Mouse (Mus musculus): ENCODE data around the gene Drc3.

The Drc3 gene

DNA sequence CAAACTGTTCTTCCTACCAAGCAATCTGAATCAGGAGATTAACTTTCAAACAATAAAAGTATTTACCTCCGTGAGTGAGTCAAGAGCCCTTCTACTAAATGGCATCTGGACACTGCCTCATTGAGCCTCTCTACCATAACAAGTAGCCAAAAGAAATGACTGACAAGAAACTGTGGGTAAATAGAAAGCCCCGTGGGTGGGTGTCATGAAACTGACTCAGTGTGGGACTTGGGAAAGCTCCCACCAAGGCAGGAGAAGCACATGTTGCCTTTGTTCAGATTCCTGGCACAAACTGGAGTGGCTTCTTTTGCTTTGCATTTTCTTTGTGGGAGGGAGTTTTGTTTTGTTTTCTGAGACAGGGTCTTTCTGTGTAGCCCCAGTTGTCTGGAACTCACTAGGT, 17.4 kb upstream of the Drc3 start:
- no peak for DNase-seq (ENCODE audit: low read depth, low spot score)

DNA sequence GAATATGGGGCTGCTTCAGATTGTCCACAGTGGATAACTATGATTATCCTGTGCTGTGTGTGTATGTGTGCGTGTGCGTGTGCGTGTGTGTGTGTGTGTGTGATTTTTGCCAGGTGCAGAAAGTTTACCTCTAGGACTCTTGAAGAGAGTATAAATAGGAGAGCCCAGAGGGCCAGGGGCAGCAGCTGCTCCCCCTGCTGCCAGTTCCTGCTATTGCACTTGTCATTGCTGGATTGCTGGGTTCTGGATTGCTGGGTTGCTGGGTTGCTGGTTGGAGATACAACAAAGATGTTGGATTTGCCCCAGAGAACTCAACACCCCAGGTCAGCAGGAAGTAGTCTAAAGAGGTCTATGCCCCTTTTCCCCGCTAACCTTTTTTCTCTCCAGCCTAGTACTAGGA, 14.8 kb upstream of the Drc3 start:
- DNase-seq (ENCODE audit: low read depth, low spot score): peak; percentile 55

DNA sequence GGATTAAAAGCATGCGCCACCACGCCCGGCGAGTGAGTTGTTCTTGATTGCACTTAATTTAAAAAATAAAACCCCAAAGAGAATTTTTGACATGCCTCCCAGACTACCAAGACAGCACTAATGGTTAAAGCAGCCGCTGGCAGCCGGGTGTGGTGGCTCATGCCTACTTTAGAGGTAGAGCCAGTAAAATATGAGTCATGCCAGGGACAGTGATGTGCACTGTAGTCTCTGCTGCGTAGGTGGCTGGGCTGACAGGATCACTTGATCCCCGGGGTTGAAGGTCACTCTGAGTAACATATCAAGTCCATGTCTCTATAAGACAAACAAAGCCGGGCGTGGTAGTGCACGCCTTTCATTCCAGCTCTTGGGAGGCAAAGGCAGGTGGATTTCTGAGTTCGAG, 13.8 kb upstream of the Drc3 start:
- DNase-seq (ENCODE audit: low read depth, low spot score): no peak

DNA sequence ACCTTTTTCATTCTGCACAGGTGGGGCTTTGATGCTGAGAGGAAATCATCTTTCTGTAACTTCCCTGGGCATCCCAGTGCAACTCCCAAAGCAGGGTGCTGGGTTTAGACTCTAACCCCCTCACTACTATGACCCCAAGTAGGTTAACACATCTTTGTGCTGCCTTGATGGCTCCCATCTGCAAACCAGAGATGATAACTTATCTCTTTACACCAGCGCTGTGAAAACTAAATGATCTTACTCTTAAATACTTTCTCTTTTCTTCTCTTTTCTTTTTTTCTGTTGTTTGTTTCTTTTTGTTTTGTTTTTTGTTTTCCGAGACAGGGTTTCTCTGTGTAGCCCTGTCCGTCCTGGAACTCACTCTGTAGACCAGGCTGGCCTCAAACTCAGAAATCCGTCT, 7.3 kb upstream of the Drc3 start:
- no peak for DNase-seq (ENCODE audit: low read depth, low spot score)

- DNase-seq (ENCODE audit: low read depth, low spot score): no peak
Measured at GRCm38 (mm10) chr11:60346537-60346936, 6.6 kb upstream of the Drc3 start.

DNA sequence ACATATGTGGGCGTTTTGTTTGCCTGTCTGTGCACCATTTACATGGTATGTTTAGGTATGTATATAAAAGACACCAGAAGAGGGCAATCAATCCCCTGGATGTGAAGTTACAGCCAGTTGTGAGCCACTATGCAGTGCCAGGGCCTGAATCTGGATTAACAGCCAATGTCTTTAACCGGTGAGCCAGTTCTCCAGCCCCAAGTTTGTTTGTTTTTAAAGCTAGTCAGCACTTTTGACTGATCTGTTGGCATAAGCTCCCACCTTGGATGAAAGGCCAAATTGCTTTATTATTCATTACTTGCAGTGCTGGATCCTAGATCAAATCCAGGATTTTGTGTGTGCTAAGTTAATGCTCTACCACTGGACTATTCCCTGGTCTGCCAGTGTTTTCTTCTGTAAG, 1.7 kb upstream of the Drc3 start:
- DNase-seq (ENCODE audit: low read depth, low spot score): peak; percentile 17

DNA sequence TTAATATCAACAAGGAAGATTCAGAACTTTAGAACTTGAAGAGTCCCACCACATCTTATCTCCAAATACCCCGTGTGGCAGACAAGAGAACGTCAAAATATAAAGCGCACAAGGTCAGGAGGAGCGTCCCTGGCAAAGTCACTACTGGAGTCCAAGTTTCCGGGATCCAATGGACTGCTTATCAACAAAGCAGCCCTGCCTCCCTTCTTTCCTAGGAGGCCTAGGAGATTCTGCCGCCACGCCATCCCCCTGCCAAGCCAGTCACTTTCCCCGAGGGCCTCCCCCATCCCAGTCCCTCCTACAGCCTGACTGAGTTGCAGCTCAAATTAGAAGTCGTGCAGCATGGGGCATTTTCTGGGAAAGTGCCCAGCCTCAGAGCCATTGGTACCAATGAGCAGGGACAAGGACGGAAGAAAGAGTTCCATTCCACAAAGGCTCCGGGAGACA, 1.2 kb upstream of the Drc3 start:
- no peak for DNase-seq (ENCODE audit: low read depth, low spot score)

DNA sequence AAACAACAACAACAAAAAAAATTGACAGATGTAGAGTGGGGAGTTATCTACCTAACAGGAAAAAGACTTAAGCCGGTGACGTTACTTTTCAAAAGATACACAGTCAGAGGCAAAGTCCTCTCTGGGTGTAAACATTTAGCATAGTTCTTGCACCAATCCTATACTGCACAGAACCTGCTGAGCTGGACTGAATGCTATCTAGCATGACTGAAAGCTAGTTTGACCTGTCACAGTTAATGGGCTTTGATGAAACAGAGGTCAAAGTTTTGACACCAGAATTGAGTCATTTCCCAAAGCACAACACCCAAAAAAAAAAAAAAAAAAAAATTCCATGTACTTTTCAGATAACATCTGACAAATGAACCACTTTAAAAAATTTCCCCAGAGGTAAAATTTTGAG, 2.8 kb downstream of the Drc3 start:
- no peak for DNase-seq (ENCODE audit: low read depth, low spot score)

- DNase-seq (ENCODE audit: low read depth, low spot score): no peak
Measured at GRCm38 (mm10) chr11:60357116-60357515, 4.0 kb downstream of the Drc3 start.

GRCm38 (mm10) chr11:60358548-60358947, 5.4 kb downstream of the Drc3 start:
- DNase-seq (ENCODE audit: low read depth, low spot score): no peak

DNA sequence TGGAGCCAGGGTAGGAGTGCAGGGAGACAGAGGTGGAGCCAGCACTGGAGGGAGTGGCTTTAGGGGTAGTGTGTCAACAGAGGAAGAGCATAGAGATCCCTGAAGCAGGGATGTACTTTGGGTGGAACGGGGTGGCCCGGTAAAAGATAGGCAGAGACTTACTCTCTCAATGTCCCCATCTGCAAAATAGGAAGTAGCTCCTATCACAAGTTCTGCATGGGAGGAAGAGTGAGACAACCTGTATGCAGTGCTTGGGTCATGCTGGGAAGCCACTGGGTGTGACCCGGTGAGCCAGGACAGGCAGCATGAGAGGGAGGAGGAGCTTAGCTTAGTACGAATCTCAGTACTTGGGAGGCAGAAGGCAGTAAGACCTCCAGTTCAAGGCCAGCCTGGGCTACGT, 6.0 kb downstream of the Drc3 start:
- no peak for DNase-seq (ENCODE audit: low read depth, low spot score)

DNA sequence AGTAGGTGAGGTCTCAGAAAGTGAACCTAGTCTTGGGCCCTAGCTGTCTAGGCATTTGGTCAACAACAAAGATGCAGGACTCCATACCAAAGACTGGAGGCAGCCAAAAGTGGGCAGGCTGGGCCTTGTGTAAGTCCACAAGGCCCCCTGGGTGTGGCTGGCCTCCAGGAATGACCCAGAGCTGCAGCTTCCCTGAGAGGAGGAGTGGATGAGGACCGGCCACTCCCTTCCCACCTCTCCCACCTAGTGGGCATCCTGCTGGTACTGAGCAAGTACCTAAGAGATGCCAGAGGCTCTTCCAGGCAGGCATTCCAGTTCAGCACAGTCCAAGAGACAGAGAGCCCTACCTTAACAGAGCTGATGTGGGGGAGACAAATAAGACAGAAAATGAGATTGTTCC, 6.8 kb downstream of the Drc3 start:
- DNase-seq (ENCODE audit: low read depth, low spot score): no peak

- no peak for DNase-seq (ENCODE audit: low read depth, low spot score)
Measured at GRCm38 (mm10) chr11:60360631-60361201, 7.6 kb downstream of the Drc3 start.

DNA sequence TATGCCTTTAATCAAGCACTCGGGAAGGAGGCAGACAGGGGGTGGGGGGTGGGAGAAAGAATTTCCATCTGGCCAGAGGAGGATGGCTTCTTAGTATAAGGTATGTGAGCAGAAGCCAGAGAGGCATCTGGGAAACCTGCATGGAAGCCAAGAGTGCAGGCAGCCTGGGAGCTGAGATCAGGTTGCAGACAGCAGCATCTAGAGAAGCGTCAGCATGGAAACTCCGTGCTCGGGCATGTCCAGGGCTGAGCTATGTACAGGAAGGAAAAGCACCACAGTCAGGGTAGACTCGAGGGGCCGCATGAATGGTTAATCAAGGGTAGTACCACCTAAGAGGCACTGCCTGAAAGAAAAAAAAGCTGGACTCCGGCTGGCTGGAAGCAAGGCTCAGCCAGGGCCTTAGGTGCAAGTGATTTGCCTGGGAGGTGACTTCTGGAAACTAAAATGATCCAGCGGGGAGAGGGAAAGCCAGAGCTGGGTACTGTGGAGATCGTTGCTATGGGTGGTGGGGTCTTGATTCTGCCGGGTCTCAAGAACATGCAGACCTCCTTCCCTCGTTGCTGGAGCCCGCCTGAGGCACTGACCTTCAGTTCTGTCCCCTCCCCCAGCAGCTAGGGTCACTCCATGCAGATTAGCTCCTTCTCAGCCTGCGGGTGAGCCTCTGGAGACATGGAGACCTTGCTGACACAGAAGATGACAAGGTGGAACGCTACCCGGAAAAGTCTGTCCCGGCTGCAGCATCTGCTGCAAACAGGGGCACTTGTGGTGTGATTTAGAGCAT, 13.3 kb downstream of the Drc3 start:
- DNase-seq (ENCODE audit: low read depth, low spot score): no peak

DNA sequence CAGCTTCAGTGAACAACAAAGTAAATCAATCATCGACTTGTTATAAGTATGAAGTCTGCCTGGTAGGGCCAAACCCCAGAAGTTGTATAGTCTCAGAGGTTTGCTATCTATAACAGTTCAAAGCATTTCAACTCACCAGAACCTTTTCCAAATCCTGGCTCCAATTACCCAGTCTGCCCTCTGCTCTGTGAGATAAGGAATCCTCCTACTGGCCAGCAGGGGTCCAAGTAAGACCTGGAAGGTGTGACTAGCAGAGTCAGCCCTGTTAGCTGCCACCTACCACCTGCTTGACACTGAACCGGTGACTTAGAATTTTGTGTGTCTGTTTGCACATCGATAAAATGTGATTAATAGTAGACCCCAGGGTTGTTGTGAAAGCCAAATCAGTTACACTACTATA, 14.1 kb downstream of the Drc3 start:
- DNase-seq (ENCODE audit: low read depth, low spot score): no peak

DNA sequence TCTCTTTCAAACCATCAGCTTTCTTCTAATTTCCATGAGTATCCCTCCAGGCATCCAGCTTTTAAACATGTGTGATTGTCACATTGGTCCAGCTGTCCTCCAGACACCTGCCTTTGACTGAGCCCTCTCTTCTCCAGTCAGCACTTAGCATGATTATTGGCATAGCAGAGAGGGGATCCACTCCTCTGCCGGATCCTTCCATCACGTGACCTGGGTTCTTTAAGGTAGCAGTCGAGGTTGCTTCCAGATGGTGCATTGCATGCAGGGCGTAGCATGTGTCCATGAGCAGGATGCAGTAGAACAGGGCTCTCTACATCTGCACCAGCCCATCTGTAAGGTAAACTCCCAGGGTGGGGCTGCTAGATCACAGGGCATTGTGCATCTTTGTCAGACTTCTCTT, 15.8 kb downstream of the Drc3 start:
- DNase-seq (ENCODE audit: low read depth, low spot score): peak; percentile 12

- DNase-seq (ENCODE audit: low read depth, low spot score): no peak
Measured at GRCm38 (mm10) chr11:60369448-60369847, 16.3 kb downstream of the Drc3 start.

DNA sequence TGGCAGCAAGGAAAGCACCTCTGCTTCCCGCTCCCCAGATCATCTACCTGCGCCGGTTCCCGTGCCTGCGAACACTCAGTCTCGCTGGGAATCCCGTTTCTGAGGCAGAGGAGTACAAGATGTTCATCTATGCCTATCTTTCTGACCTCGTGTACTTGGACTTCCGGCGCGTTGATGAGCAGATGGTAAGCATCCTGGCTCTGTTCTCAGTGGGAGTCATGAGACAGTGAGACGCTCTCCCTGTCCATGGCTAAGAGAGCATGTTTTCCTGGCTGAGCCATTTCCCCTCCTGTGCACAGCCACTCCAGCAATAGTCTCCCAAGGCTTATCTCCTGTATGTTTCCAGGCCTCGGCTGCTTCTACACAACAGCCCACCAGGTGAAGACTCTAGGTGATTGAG, 17.3 kb downstream of the Drc3 start:
- DNase-seq (ENCODE audit: low read depth, low spot score): no peak

DNA sequence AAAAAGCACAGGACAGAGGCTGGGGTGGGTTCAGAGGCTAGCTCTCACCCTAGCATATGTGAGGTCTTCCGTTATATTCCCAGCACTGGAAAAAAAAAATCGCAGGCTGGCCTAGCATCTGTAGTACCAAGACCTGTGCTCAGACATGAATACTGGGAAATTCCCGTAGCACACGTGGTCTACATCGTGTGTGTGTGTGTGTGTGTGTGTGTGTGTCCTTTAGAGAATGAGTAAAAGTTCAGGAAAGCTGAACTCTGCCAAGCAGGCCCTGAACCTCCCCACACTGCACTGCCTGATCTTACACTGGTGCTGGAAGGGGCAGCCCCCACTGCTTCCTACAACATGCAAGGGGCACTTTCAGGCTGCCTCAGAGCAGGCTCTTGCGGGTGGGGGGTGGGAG, 21.4 kb downstream of the Drc3 start:
- no peak for DNase-seq (ENCODE audit: low read depth, low spot score)

- DNase-seq (ENCODE audit: low read depth, low spot score): no peak
Measured at GRCm38 (mm10) chr11:60383518-60383917, 30.4 kb downstream of the Drc3 start.

- DNase-seq (ENCODE audit: low read depth, low spot score): no peak
Measured at GRCm38 (mm10) chr11:60384762-60385421, 31.8 kb downstream of the Drc3 start.

DNA sequence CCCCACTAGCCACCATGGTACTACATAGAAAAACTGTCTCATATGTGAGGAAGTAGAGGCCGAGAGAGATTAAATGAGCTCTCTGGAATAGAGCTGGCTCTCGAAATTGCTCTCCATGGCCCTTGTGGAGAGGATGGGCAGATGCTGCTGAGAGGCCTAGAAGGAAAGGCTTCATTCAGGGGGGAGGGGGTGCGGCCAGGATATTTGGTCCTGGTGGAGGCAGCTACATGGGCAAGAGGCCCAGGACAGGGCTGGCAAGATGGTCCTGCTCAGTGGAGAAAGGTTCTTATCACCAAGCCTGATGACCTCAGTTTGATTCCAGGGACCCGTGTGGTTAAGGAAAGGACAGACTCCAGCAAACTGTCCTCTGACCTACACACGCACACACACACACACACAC, 32.8 kb downstream of the Drc3 start:
- no peak for DNase-seq (ENCODE audit: low read depth, low spot score)

DNA sequence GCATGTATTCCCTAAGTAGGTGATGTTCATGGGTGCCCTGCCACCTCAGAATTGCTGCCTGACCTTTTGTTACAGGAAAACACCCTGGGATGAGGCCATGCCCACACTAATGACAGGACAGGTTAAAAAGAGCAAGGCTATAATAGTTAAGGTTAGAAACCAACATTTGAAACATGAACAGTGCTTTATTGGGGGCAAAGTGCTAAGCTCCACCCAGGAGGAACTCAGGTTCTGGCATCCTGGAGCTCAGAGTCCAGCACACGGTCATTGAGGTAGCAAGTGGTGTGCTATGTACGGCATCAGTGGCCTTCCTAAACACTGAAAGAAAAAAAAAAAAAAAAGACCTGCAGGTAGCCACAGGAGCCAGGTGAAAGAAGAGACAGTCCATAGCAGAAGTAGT, 34.8 kb downstream of the Drc3 start:
- DNase-seq (ENCODE audit: low read depth, low spot score): no peak
